In the genomic region with DNA sequence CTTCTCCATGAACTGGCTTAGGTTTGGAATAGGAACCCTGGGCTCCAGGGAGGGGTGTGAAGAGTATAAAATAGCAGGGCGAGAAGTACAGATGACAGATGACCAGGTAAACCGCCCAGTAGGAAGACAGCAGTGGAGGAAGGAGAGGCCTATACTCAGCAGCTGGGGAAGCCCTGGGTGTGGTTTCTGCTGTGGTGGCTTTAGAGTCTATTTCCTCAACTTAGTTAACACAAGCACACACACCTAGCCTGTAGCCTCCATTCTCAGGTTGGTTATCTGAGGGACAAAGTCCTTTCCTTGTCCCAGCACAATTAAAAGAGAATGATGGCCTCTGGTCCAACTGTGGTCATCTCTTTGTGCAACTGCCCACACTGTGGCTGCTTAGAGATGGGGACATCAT, we compare ENCODE assay signal across 25 mouse cellular contexts.
"Had no signal": no experiment of that assay in that cellular context is flagged by ENCODE, and none has a peak within 500 bp of the region (broad histone marks: within the 10 kb centered on the region; RNA-seq: fewer than 3 reads in every experiment).

No protein-coding gene starts in this region.

- H3K9ac ChIP-seq: limb, embryonic 13.5 days; liver, embryonic 12.5 days; liver, embryonic 15.5 days; midbrain, embryonic 12.5 days; midbrain, embryonic 15.5 days; neural tube, embryonic 15.5 days; stomach, embryonic 15.5 days had no signal

- H3K4me1 ChIP-seq: limb, embryonic 10.5 days; limb, embryonic 13.5 days; liver, embryonic 12.5 days; liver, embryonic 15.5 days; midbrain, embryonic 12.5 days; midbrain, embryonic 15.5 days; neural tube, embryonic 12.5 days; neural tube, embryonic 15.5 days; stomach, embryonic 15.5 days had no signal

- H3K27me3 ChIP-seq: limb, embryonic 13.5 days; liver, embryonic 12.5 days; liver, embryonic 15.5 days; midbrain, embryonic 12.5 days; midbrain, embryonic 15.5 days; neural tube, embryonic 12.5 days; neural tube, embryonic 15.5 days; stomach, embryonic 15.5 days had no signal

- H3K4me2 ChIP-seq: limb, embryonic 13.5 days; liver, embryonic 12.5 days; liver, embryonic 15.5 days; midbrain, embryonic 12.5 days; midbrain, embryonic 15.5 days; neural tube, embryonic 12.5 days; neural tube, embryonic 15.5 days; stomach, embryonic 15.5 days had no signal

- H3K27ac ChIP-seq: layer of hippocampus, adult 2 months; limb, embryonic 10.5 days; limb, embryonic 13.5 days; liver, embryonic 12.5 days; liver, embryonic 15.5 days; macrophage; midbrain, embryonic 15.5 days; neural tube, embryonic 12.5 days; neural tube, embryonic 15.5 days; stomach, embryonic 15.5 days had no signal

- H3K4me3 ChIP-seq: layer of hippocampus, adult 2 months; limb, embryonic 10.5 days; limb, embryonic 13.5 days; liver, embryonic 12.5 days; liver, embryonic 15.5 days; midbrain, embryonic 12.5 days; midbrain, embryonic 15.5 days; neural tube, embryonic 12.5 days; neural tube, embryonic 15.5 days; stomach, embryonic 15.5 days had no signal

- ATAC-seq: liver, embryonic 12.5 days; midbrain, embryonic 15.5 days had no signal

- H3K9me3 ChIP-seq: limb, embryonic 10.5 days; limb, embryonic 13.5 days; liver, embryonic 12.5 days; liver, embryonic 15.5 days; midbrain, embryonic 12.5 days; midbrain, embryonic 15.5 days; neural tube, embryonic 12.5 days; neural tube, embryonic 15.5 days; stomach, embryonic 15.5 days had no signal

- DNase-seq: kidney, adult 11 months; kidney, adult 9 months; kidney, postnatal 14 days; kidney, postnatal 4 days; layer of hippocampus, adult 9-11 months; liver; lung, adult 2 months; right cerebral cortex, adult 18-20 months; right cerebral cortex, postnatal 14 days; right cerebral cortex, postnatal 4 days; spleen, adult 18-20 months; thymus, adult 18-20 months; thymus, postnatal 14 days; thymus, postnatal 4 days had no signal
